Mouse (Mus musculus) embryonic facial prominence, embryonic 14.5 days (tissue): ENCODE data around the gene Lrr1. TPM values are rescaled to one million over a fixed set of nuclear protein-coding genes. Genes with fewer than 3 reads are reported as not detected.

Experiments
- ATAC-seq: fragments of 200-750 bp; cut with Nextera tagmentation; 2 replicates; pipeline ENCODE4 v1.8.0; 2017; ENCODE audit warnings: low read depth, moderate number of reproducible peaks, moderate TSS enrichment
- DNase-seq: peaks from one replicate; pipeline ENCODE4 v3.0.0-alpha.2; 2015; ENCODE audit warnings: low spot score
- H3K27ac ChIP-seq: fragments of 300-500 bp; sonication (generic); replicated peaks from 2 replicates; pipeline ENCODE4 v1.5.1; 2014; ENCODE audit warnings: low read depth, mild to moderate bottlenecking, low read length, moderate library complexity
- H3K27me3 ChIP-seq: fragments of 300-500 bp; sonication (generic); replicated peaks from 2 replicates; pipeline ENCODE4 v1.6.1; 2014; ENCODE audit warnings: low read length; ENCODE audit not compliant: control insufficient read depth, insufficient read depth
- H3K36me3 ChIP-seq: fragments of 300-500 bp; sonication (generic); 2 replicates; pipeline ENCODE4 v1.6.1; 2014; ENCODE audit warnings: low read length, mixed read lengths; ENCODE audit not compliant: control insufficient read depth, insufficient read depth
- H3K4me1 ChIP-seq: fragments of 300-500 bp; sonication (generic); 2 replicates; pipeline ENCODE4 v1.6.1; 2014; ENCODE audit warnings: antibody characterized with exemption, low read length; ENCODE audit not compliant: control insufficient read depth, insufficient read depth
- H3K4me2 ChIP-seq: fragments of 300-500 bp; sonication (generic); 2 replicates; pipeline ENCODE4 v1.6.1; 2014; ENCODE audit warnings: low read depth, mild to moderate bottlenecking, low read length, moderate library complexity, mixed read lengths
- H3K4me3 ChIP-seq: fragments of 300-500 bp; sonication (generic); 2 replicates; pipeline ENCODE4 v1.5.1; 2014; ENCODE audit warnings: low read depth, mild to moderate bottlenecking, low read length
- H3K9ac ChIP-seq: fragments of 300-500 bp; sonication (generic); 2 replicates; pipeline ENCODE4 v1.6.1; 2014; ENCODE audit warnings: low read depth, mild to moderate bottlenecking, low read length, moderate library complexity, mixed read lengths
- H3K9me3 ChIP-seq: fragments of 300-500 bp; sonication (generic); 2 replicates; pipeline ENCODE4 v1.6.1; 2016; ENCODE audit warnings: low read length; ENCODE audit not compliant: control insufficient read depth
- WGBS: fragments of 180-500 bp; shearing (Covaris S2); extraction: QIAGEN DNeasy Blood & Tissue Kit; methylation state at CpG from one replicate; pipeline ENCODE4 v1.1.7; 2014; 5-methylcytosine and 5-hydroxymethylcytosine counted together
- polyA plus RNA-seq: library from polyadenylated mRNA; unstranded; fragments of >200 nt; fragmentation: Nextera tagmentation; extraction: Ambion mirVana; gene quantifications from 2 replicates; pipeline ENCODE4 v1.2.1, GENCODE M21; 2014

The Lrr1 gene
- polyA plus RNA-seq, 1 experiment from 2014 or later: 18.4 TPM

DNA sequence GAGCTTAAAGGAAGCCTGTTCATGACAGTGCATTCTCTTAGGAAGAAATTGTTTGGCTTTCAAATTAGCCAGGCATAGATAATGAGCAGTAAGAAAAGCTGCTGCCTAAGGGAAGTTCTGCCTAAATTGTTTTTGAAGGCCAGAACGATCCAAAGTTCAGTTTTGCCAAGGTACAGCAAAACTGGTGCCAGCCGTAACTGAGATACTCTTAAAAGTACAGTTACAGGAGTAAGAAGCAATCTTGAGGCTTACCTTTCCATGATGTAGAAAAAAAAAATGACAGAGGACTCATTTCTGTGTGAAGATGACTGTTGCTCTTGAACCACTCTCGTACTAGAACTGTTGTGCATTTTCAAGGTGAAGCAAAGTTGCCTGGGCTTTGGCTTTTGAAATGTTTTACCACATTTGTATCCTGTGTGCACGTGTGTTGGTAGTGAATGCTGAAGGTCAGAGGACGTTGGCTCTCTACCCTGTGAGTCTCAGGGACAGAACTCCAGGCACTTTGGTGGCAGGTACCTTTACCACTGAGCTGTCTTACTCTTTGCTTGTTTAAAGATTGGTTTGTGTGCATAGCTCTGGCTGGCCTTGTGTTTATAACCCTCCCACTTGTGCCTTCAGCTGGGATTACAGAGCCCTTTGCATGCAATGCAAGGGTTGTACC lies 18.3 kb downstream of the Lrr1 start:
- 74% methylated on average over 5 of the region's 5 CpGs for WGBS
- DNase-seq: no peak
- no peak overlapping the region for H3K4me3 ChIP-seq

DNA sequence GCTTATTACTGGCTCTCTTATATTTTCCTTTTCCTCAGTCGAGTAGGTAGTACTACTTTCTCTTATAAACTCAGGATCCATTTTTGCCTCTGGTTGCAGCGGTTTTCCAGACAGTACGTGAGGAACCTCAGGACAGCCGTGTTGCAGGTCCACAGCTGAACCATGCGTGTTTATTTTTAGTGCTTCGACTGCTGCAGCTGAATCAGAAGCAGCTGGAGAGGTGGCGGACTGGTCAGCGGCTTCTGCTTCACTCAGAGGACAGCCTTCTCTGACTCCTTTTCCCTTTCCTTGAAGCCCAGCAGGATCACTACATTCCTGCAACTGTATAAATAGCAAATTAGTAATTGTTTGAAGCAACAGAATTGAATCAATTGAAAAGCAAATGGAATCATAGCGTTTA lies 21.5 kb downstream of the Lrr1 start:
- H3K4me2 ChIP-seq: no peak overlapping the region
- no peak overlapping the region for H3K4me3 ChIP-seq
- ATAC-seq (no peak), DNase-seq (no peak)
- no peak overlapping the region for H3K9ac ChIP-seq
- H3K4me1 ChIP-seq: peaks cover 8% of the 10 kb centered on the region
- H3K27me3 ChIP-seq: no peaks in the 10 kb centered on the region
- no peaks in the 10 kb centered on the region for H3K9me3 ChIP-seq
- peaks cover 48% of the 10 kb centered on the region for H3K36me3 ChIP-seq
- WGBS: 85% methylated on average over 9 of the region's 9 CpGs
- H3K27ac ChIP-seq: no peak overlapping the region

More for the DNA sequence above, 18.3 kb downstream of the Lrr1 start:
- no peaks in the 10 kb centered on the region for H3K9me3 ChIP-seq
- no peak overlapping the region for H3K27ac ChIP-seq
- peaks cover 48% of the 10 kb centered on the region for H3K36me3 ChIP-seq
- H3K4me1 ChIP-seq: peaks cover 13% of the 10 kb centered on the region
- ATAC-seq: no peak
- H3K4me2 ChIP-seq: no peak overlapping the region
- 0 out of 2 replicates have a peak overlapping the region, but pooled peaks have one; percentile 25 for H3K9ac ChIP-seq
- no peaks in the 10 kb centered on the region for H3K27me3 ChIP-seq

DNA sequence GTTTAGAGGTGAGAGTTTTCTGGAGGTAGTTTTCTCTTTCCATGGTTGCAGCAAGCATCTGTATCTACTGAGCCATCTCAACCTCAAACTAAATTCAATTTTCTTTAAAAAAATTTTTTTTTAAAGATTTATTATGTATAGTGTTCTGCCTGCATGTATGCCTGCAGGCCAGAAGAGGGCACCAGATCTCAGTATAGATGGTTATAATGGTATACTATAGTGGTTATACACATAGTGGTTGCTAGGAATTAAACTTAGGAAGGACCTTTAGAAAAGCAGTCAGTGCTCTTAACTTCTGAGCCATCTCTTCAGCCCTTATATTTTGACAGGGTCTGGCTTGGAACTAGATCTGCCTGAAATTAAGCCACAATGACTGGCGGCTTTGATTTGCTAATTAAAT lies 21.9 kb downstream of the Lrr1 start:
- WGBS: 87% methylated on average over 1 of the region's 1 CpGs
- Histone ChIP-seq H3K4me1 (peaks cover 5% of the 10 kb centered on the region), H3K27me3 (no peaks in the 10 kb centered on the region), H3K9me3 (no peaks in the 10 kb centered on the region), H3K4me2 (no peak overlapping the region), H3K36me3 (peaks cover 48% of the 10 kb centered on the region), H3K9ac (no peak overlapping the region), H3K27ac (no peak overlapping the region), H3K4me3 (no peak overlapping the region)
- ATAC-seq: no peak
- DNase-seq: no peak

DNA sequence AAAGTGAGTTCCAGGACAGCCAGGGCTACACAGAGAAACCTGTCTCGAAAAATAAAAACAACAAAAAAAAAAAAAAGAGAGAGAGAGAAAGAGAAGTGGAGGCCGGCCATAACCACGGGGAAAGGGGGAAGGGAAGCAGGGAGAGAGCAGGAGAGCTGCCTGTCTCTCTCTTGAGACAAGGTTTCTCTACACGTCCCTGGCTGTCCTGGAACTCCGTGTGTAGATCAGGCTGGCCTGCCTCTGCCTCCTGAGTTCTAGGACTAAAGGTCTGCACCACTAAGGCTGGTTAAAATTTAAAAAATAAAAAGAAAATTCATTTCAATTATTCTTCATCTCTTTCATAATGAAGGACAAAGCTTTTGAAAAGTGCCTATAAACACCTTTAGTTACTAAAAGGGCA lies 22.8 kb downstream of the Lrr1 start:
- ATAC-seq (no peak), DNase-seq (no peak)
- H3K4me3 ChIP-seq: no peak overlapping the region
- no peak overlapping the region for H3K27ac ChIP-seq
- peaks cover 48% of the 10 kb centered on the region for H3K36me3 ChIP-seq
- H3K4me2 ChIP-seq: no peak overlapping the region
- whole genome bisulfite sequencing: 97% methylated on average over 5 of the region's 5 CpGs
- no peaks in the 10 kb centered on the region for H3K27me3 ChIP-seq
- no peak overlapping the region for H3K9ac ChIP-seq
- peaks cover 9% of the 10 kb centered on the region; the same call in 1 of the 2 replicates for H3K4me1 ChIP-seq
- no peaks in the 10 kb centered on the region for H3K9me3 ChIP-seq

DNA sequence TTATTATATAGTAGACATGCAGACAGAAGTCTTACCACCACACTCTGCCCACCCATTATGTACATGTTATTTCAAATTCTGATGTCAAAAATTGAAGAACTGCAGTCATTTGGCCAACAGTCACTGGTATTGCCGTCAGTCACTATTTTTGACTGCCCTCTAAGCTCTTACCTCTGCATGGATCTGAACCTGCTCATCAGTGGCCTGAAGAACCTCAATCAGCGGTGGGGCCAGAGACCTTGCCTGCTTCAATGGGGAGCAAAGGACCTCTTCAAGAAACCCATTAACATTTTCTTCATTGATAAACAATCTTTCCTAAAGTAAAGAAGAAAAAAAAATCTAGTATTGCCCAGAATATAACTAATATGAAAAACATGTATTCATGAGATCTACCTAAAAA lies 24.0 kb downstream of the Lrr1 start:
- ATAC-seq: no peak
- 95% methylated on average over 2 of the region's 2 CpGs for WGBS

DNA sequence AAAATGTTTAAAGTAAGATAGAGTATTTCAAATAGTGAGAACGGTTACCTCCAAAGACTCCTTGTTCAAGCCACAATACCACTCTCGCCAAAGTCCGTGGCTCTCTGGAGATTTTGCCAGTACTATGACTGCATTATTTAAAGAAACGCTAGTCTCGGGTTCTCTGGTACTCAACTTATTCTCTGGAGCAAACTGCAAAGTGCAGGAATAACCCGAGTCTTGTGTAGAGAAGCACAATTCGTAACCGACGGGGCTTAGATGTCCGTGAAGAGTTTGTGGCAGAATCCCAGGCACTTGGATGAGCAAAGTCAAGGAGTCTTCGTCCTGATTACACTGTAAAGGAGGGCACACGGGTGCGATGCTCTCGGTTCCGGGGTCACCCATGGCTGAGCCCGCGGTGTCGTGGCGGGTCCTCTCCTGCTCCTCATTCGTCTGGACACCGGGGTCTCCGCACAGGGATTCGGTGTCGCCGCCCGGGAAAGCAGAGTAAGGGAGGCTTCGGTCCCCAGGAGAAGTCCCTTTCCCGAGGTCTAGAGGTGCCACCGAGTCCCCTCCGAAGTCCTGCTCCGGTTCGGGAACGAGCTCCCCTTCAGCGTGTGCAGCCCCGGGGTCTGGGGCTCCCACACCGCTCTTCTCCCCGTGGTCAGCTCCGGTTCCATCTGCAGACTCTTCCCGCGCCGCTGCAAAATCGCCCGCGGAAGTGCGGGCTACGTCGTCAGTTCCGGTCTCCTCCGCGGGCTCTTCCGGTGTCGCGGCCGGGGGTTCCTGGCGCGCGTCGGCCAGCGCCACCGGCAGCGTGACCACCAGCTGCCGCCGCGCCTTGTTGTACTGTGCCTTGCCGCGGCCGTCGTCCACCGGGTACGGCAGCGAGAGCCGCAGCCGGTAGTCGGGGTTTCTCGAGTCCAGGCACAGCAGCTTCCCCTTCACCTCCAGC lies 28.1 kb downstream of the Lrr1 start, which contains the start of gene Gm49383:
Gm49383 (minus strand) TSS at position 661 of the 934 bp plus-strand sequence.
- ATAC-seq (peak; percentile 82), DNase-seq (peak; percentile 90)
- H3K9me3 ChIP-seq: no peaks in the 10 kb centered on the region
- peak within 1 kb of the TSS; percentile 91 for H3K27ac ChIP-seq
- peak within 1 kb of the TSS; percentile 95 for H3K4me3 ChIP-seq
- H3K4me1 ChIP-seq: peaks cover 21% of the 10 kb centered on the region
- H3K27me3 ChIP-seq: no peaks in the 10 kb centered on the region
- peaks cover 30% of the 10 kb centered on the region for H3K36me3 ChIP-seq
- H3K9ac ChIP-seq: peak within 1 kb of the TSS; percentile 86
- WGBS: 1% methylated on average over 30 of the region's 75 CpGs
- H3K4me2 ChIP-seq: peak within 1 kb of the TSS; percentile 78

More for the DNA sequence above, 24.0 kb downstream of the Lrr1 start:
- no peak for DNase-seq
- Histone ChIP-seq H3K4me2 (no peak overlapping the region), H3K9me3 (no peaks in the 10 kb centered on the region), H3K36me3 (peaks cover 41% of the 10 kb centered on the region), H3K4me1 (peaks cover 9% of the 10 kb centered on the region; the same call in 1 of the 2 replicates), H3K9ac (no peak overlapping the region), H3K4me3 (no peak overlapping the region), H3K27me3 (no peaks in the 10 kb centered on the region), H3K27ac (no peak overlapping the region)

DNA sequence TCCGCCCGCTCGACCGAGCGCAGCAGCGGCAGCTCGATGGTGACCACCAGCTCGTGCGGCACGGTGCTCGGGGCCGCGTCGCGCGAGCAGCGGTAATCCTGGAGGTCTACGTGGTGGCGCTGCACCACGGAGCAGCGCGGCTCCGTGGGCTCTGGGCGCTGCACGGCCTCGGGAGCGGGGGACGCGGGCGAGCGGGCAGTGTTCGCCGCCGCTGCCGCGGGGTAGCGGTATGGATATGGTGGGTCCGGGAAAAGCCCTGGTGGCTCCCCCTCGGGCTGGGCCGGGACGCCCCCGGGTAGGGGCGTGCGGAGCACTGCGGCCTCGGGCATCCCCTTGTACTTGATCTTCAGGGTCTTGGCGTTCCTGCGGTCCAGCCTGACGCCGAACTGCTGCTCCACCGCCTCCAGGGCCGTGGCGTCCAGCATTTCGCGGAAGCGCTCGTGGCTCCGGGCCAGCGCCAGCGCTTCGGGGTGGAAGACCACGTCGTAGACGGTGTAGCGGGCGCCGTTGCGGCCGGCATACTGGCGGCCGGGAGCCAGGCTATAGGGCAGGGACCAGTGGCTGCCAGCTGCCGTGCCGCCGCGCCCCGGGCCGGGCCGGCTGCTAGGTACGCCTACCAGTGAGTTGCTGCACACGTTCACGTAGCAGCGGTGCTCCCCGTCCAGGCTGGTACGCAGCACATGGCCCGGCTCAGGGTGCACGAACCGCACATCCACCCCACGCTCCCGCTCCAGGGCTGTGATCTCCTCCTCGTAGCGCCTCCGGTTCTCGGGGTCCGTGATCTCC lies 29.0 kb downstream of the Lrr1 start:
- Histone ChIP-seq H3K27me3 (no peaks in the 10 kb centered on the region), H3K4me3 (peak overlapping the region; percentile 95), H3K4me2 (peak overlapping the region; percentile 78), H3K9me3 (no peaks in the 10 kb centered on the region), H3K36me3 (peaks cover 31% of the 10 kb centered on the region), H3K27ac (peak overlapping the region; percentile 91), H3K9ac (peak overlapping the region; percentile 86), H3K4me1 (peaks cover 21% of the 10 kb centered on the region)
- peak; percentile 45 for DNase-seq
- 1% methylated on average over 20 of the region's 94 CpGs for WGBS
- ATAC-seq: peak; percentile 73

DNA sequence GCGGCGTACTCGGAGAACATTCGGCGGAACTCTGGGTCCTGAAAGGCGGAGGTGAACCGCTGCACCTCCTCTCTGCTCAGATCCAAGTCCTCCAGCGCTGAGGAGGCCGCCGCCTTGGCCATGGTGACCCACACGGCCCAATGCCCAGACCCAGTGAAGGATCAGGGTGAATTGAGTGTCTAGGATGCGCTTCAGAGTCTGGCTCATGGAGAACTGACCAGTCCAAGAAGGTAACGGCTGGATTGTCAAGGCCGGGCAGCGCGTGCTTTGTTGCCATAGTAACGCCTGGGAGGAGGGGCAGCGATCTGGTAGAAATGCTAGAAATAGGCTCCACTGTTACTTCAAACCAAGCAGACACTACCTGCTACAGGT lies 29.5 kb downstream of the Lrr1 start, which contains the start of gene Dnaaf2:
Dnaaf2 (minus strand) TSS at position 266 of the 372 bp plus-strand sequence.
- peak; percentile 69 for DNase-seq
- Histone ChIP-seq H3K27ac (peak within 1 kb of the TSS; percentile 91), H3K4me3 (peak within 1 kb of the TSS; percentile 95), H3K9ac (peak within 1 kb of the TSS; percentile 86), H3K4me2 (peak within 1 kb of the TSS; percentile 78), H3K9me3 (no peaks in the 10 kb centered on the region), H3K36me3 (peaks cover 34% of the 10 kb centered on the region), H3K27me3 (no peaks in the 10 kb centered on the region), H3K4me1 (peaks cover 21% of the 10 kb centered on the region)
- ATAC-seq: peak; percentile 20
- under 1% methylated on average over 18 of the region's 18 CpGs for WGBS
